Mouse (Mus musculus) ES-Bruce4 (cell line): ENCODE measurements around the gene Kmt2c.

Experiments used
- CTCF ChIP-seq: IDR thresholded peaks from one replicate; pipeline ENCODE4 v1.8.1; 2011; ENCODE audit warnings: low read depth, low read length
- EP300 ChIP-seq: IDR thresholded peaks from 2 replicates; pipeline ENCODE4 v1.6.1; 2011; ENCODE audit warnings: low read depth, low read length; ENCODE audit not compliant: insufficient read depth
- POLR2A ChIP-seq: IDR thresholded peaks from one replicate; pipeline ENCODE4 v1.8.1; 2011; ENCODE audit warnings: low read length; ENCODE audit not compliant: insufficient read depth

- no peak for TF ChIP-seq EP300
- TF ChIP-seq CTCF, result no peak
- no peak for TF ChIP-seq POLR2A
Measured at GRCm38 (mm10) chr5:25437508-25437907, 61.1 kb downstream of the Kmt2c start.
